Mouse (Mus musculus) lung, embryonic 14.5 days (tissue): ENCODE results near the gene Slc12a8. TPM values are rescaled to one million over a fixed set of nuclear protein-coding genes. Genes with fewer than 3 reads are reported as not detected.
A peak's percentile ranks its signal among the peaks of the same experiment; 100 is the strongest.
"Not testable (repeated sequence)": the region's sequence is repeated elsewhere in the genome, so short reads cannot be mapped to it uniquely, and the experiment has no call there.

Source experiments
- ATAC-seq: fragments of 200-750 bp; cut with Nextera tagmentation; 2 replicates; pipeline ENCODE4 v1.8.0; 2017; ENCODE audit warnings: mild to moderate bottlenecking, moderate TSS enrichment, moderate library complexity; ENCODE audit not compliant: insufficient read depth
- DNase-seq: peaks from one replicate; pipeline ENCODE4 v3.0.0-alpha.2; 2015
- H3K27ac ChIP-seq: fragments of 300-500 bp; sonication (generic); 2 replicates; pipeline ENCODE4 v1.5.1; 2014; ENCODE audit warnings: low read depth, mild to moderate bottlenecking, moderate library complexity
- H3K27me3 ChIP-seq: fragments of 300-500 bp; sonication (generic); 2 replicates; pipeline ENCODE4 v1.6.1; 2014; ENCODE audit warnings: low read length, control low read depth; ENCODE audit not compliant: insufficient read depth
- H3K36me3 ChIP-seq: fragments of 300-500 bp; sonication (generic); 2 replicates; pipeline ENCODE4 v1.6.1; 2014; ENCODE audit warnings: control low read depth; ENCODE audit not compliant: insufficient read depth
- H3K4me1 ChIP-seq: fragments of 300-500 bp; sonication (generic); 2 replicates; pipeline ENCODE4 v1.6.1; 2014; ENCODE audit warnings: antibody characterized with exemption, control low read depth; ENCODE audit not compliant: insufficient read depth
- H3K4me2 ChIP-seq: fragments of 300-500 bp; sonication (generic); 2 replicates; pipeline ENCODE4 v1.6.1; 2014; ENCODE audit warnings: mild to moderate bottlenecking
- H3K4me3 ChIP-seq: fragments of 300-500 bp; sonication (generic); 2 replicates; pipeline ENCODE4 v1.5.1; 2014; ENCODE audit warnings: low read depth, low read length
- H3K9ac ChIP-seq: fragments of 300-500 bp; sonication (generic); 2 replicates; pipeline ENCODE4 v1.6.1; 2014
- H3K9me3 ChIP-seq: fragments of 300-500 bp; sonication (generic); 2 replicates; pipeline ENCODE4 v1.6.1; 2016; ENCODE audit warnings: low read depth, low read length, control low read depth
- CTCF ChIP-seq: IDR thresholded peaks from 2 replicates; pipeline ENCODE4 v1.5.1; 2016; ENCODE audit warnings: antibody characterized with exemption, low read depth
- WGBS: fragments of 180-500 bp; shearing (Covaris S2); extraction: QIAGEN DNeasy Blood & Tissue Kit; methylation state at CpG from one replicate; pipeline ENCODE4 v1.1.7; 2014; 5-methylcytosine and 5-hydroxymethylcytosine counted together
- polyA plus RNA-seq: library from polyadenylated mRNA; unstranded; fragments of >200 nt; fragmentation: Nextera tagmentation; extraction: Ambion mirVana; gene quantifications from 2 replicates; pipeline ENCODE4 v1.2.1, GENCODE M21; 2014

Slc12a8 gene
- polyA plus RNA-seq, 1 experiment from 2014 or later, result 1.1 TPM

GRCm38 (mm10) chr16:33487709-33488108 lies 29.4 kb upstream of the Slc12a8 start:
- TF ChIP-seq CTCF, result no peak
- no peak overlapping the region for H3K9ac ChIP-seq
- DNase-seq, result peak; percentile 78
- H3K4me1 ChIP-seq, result no peaks in the 10 kb centered on the region
- no peak overlapping the region for H3K4me3 ChIP-seq
- ATAC-seq, result peak; percentile 58; the same call in 1 of the 2 replicates
- no peaks in the 10 kb centered on the region; the same call in 1 of the 2 replicates for H3K9me3 ChIP-seq
- peak overlapping the region; percentile 28; the same call in 1 of the 2 replicates for H3K27ac ChIP-seq
- H3K36me3 ChIP-seq, result peaks cover 32% of the 10 kb centered on the region
- no peak overlapping the region for H3K4me2 ChIP-seq
- H3K27me3 ChIP-seq, result no peaks in the 10 kb centered on the region
- WGBS, result 47% methylated on average over 4 of the region's 4 CpGs

DNA sequence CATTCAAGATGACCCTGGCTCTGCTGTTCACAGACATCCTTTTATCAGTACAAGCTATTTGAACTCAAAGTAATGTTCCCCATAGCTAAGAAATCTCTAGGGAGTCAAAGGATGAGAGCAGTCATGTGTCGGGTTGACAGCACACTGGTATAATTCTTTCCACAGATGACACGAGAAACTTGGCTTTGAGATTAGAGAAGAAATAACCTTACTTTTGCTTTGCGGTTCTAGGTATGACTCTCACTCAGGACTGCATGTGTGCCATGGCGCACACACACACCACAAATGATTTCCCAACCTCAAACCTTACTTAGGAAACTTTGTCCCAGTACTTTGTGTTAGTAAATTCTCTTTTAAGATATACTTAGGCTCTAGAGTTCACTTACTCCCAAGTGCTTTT lies 22.8 kb upstream of the Slc12a8 start:
- Histone ChIP-seq H3K9me3 (no peaks in the 10 kb centered on the region; the same call in 1 of the 2 replicates), H3K4me2 (no peak overlapping the region), H3K4me1 (no peaks in the 10 kb centered on the region), H3K27me3 (no peaks in the 10 kb centered on the region), H3K27ac (no peak overlapping the region), H3K4me3 (no peak overlapping the region), H3K36me3 (peaks cover 36% of the 10 kb centered on the region), H3K9ac (no peak overlapping the region)
- WGBS, result 96% methylated on average over 4 of the region's 4 CpGs
- TF ChIP-seq CTCF, result no peak
- DNase-seq, result no peak
- ATAC-seq, result no peak

DNA sequence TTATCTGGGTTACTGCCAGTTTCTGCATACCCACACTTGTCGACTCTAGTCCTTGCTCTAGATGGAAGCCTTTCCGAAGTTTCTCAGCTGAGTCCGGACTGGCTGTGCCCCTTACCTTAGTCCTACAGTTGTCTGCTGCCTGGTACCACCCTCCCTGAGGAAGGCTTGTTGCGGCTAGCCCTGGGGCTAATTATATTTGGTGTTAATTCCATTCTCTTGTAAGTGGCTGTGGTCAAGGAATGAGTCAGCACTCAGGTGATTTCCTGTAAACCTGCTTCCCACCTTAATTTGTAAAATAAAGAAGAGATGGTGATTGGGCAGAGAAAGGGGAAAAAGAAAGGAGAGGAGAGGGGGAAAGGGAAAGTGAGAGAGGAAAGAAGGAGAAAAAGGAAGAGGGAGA lies 9.0 kb upstream of the Slc12a8 start:
- WGBS, result 88% methylated on average over 4 of the region's 4 CpGs
- Histone ChIP-seq H3K36me3 (no peaks in the 10 kb centered on the region), H3K9ac (no peak overlapping the region), H3K4me1 (no peaks in the 10 kb centered on the region), H3K4me2 (no peak overlapping the region), H3K4me3 (no peak overlapping the region), H3K27me3 (no peaks in the 10 kb centered on the region), H3K9me3 (no peaks in the 10 kb centered on the region), H3K27ac (no peak overlapping the region)
- DNase-seq (no peak), ATAC-seq (no peak)
- TF ChIP-seq CTCF, result no peak

- not testable (repeated sequence) for DNase-seq, ATAC-seq
Observed at GRCm38 (mm10) chr16:33509231-33509630, 7.9 kb upstream of the Slc12a8 start.

DNA sequence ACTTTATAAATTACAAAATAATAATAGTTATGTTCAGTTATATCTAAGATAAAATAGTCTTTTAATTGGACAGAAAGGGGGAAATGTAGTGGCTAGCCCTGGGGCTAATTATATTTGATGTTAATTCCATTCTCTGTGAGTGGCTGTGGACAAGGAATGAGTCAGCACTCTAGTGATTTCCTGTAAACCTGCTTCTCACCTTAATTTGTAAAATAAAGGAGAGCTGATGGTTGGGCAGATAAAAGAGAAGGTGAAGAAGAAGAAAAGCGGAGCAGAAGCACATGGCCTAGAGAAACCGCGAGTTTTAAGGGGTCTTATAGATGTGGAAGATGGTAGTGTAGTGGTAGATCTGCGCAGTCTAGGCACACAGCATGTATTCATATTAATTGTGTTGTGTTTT lies 6.3 kb upstream of the Slc12a8 start:
- not testable (repeated sequence) for H3K27me3 ChIP-seq, H3K9me3 ChIP-seq, H3K9ac ChIP-seq, DNase-seq, H3K27ac ChIP-seq, H3K4me2 ChIP-seq, ATAC-seq, H3K4me1 ChIP-seq, H3K4me3 ChIP-seq, H3K36me3 ChIP-seq
- 92% methylated on average over 4 of the region's 4 CpGs for WGBS

More at GRCm38 (mm10) chr16:33509231-33509630, 7.9 kb upstream of the Slc12a8 start:
- not testable (repeated sequence) for H3K4me1 ChIP-seq, H3K27ac ChIP-seq, H3K4me3 ChIP-seq, H3K27me3 ChIP-seq, H3K4me2 ChIP-seq, H3K36me3 ChIP-seq, H3K9ac ChIP-seq, H3K9me3 ChIP-seq
- 83% methylated on average over 2 of the region's 2 CpGs for WGBS

DNA sequence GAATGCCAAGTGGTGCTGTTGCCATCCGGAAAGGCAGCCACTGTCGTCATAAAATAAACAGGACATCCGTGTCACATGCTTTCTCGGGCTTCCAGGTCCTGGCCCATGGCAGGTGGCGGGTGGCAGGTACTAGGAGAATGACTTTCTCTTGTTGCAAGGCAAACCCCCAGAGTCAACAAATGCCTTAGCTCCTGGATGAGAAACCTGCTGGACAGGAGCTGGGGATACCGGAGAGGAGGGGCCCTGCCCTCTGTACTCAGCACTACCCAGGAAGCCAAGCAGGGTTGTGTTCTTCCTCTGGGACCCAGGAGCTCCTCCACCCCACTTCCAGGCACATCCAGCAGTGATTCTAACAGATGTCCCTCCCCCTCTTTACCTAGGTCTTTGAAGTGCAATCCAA lies 4.6 kb upstream of the Slc12a8 start:
- Histone ChIP-seq H3K27ac (0 out of 2 replicates have a peak overlapping the region, but pooled peaks have one; percentile 27), H3K36me3 (no peaks in the 10 kb centered on the region), H3K27me3 (no peaks in the 10 kb centered on the region), H3K4me1 (peaks cover 10% of the 10 kb centered on the region; the same call in 1 of the 2 replicates), H3K9ac (no peak overlapping the region), H3K4me3 (no peak overlapping the region), H3K9me3 (no peaks in the 10 kb centered on the region), H3K4me2 (no peak overlapping the region)
- peak; percentile 43 for DNase-seq
- 21% methylated on average over 6 of the region's 6 CpGs for WGBS
- TF ChIP-seq CTCF, result no peak
- ATAC-seq, result peak; percentile 49; the same call in 1 of the 2 replicates

GRCm38 (mm10) chr16:33517627-33518026 lies 499 bp downstream of the Slc12a8 start:
- Histone ChIP-seq H3K9me3 (no peaks in the 10 kb centered on the region), H3K4me2 (peak overlapping the region; percentile 77), H3K27me3 (no peaks in the 10 kb centered on the region), H3K36me3 (no peaks in the 10 kb centered on the region), H3K4me3 (peak overlapping the region; percentile 32; the same call in 1 of the 2 replicates), H3K9ac (peak overlapping the region; percentile 52; the same call in 1 of the 2 replicates), H3K27ac (no peak overlapping the region; the same call in 1 of the 2 replicates), H3K4me1 (peaks cover 14% of the 10 kb centered on the region)
- DNase-seq, result no peak
- ATAC-seq, result no peak
- no peak for TF ChIP-seq CTCF
- WGBS, result 17% methylated on average over 4 of the region's 4 CpGs

DNA sequence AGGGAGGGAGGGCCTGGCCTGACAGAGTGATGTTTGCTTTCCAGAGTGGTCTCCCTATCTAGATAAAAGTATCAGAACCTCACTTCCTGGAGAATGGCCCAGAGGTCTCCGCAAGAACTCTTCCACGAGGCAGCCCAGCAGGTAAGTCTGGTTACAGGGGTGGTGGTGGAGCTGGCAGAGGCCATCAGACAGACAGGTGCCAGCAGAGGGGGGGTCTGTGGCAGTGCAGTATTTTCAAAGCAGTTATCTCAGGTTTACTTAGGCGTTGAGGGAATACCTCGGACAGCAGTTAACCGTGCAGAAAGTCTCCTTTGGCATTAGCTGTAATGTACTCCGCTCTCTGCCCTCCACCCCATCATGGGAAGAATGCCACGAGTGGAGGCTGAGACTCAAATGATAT lies 1.1 kb downstream of the Slc12a8 start:
- H3K4me2 ChIP-seq, result no peak overlapping the region
- H3K4me3 ChIP-seq, result no peak overlapping the region
- H3K27ac ChIP-seq, result no peak overlapping the region
- no peak overlapping the region for H3K9ac ChIP-seq
- no peaks in the 10 kb centered on the region for H3K9me3 ChIP-seq
- DNase-seq, result no peak
- no peaks in the 10 kb centered on the region for H3K27me3 ChIP-seq
- peaks cover 14% of the 10 kb centered on the region for H3K4me1 ChIP-seq
- TF ChIP-seq CTCF, result no peak
- WGBS, result 42% methylated on average over 7 of the region's 7 CpGs
- ATAC-seq, result no peak
- H3K36me3 ChIP-seq, result no peaks in the 10 kb centered on the region
